Mouse (Mus musculus) liver, postnatal 0 days (tissue): Measurements from ENCODE around the gene Blmh.

Experiments used
- CTCF ChIP-seq: sonication (generic); IDR thresholded peaks from 2 replicates; pipeline ENCODE4 v1.5.1; 2016; ENCODE audit warnings: antibody characterized with exemption, low read depth
- EP300 ChIP-seq: IDR thresholded peaks from 2 replicates; pipeline ENCODE4 v1.6.1; 2016; ENCODE audit warnings: antibody characterized with exemption, low read depth, mild to moderate bottlenecking

GRCm38 (mm10) chr11:76944839-76945238, 20.2 kb downstream of the Blmh start:
- TF ChIP-seq CTCF: no peak
- TF ChIP-seq EP300: no peak
